Mouse (Mus musculus): ENCODE data around the gene Spata31d1d. TPM values are rescaled to one million over a fixed set of nuclear protein-coding genes. Genes with fewer than 3 reads are reported as not detected.
"Not testable (repeated sequence)": the region's sequence is repeated elsewhere in the genome, so short reads cannot be mapped to it uniquely, and the experiment has no call there.

Gene Spata31d1d
- polyA plus RNA-seq, 1 experiment from 2014 or later = not detected

GRCm38 (mm10) chr13:59719475-59719874 lies 12.1 kb downstream of the Spata31d1d start:
- Histone ChIP-seq H3K4me3 (no peak overlapping the region), H3K9me3 (no peaks in the 10 kb centered on the region), H3K27ac (no peak overlapping the region), H3K4me1 (0 out of 2 replicates have a peak, but pooled peaks cover 9% of the 10 kb centered on the region), H3K27me3 (ENCODE audit: insufficient read depth, poor library complexity, severe bottlenecking) (peaks cover 13% of the 10 kb centered on the region; the same call in 1 of the 2 replicates), H3K36me3 (no peaks in the 10 kb centered on the region)
- WGBS = 91% methylated on average over 1 of the region's 1 CpGs
- no peak for DNase-seq (ENCODE audit: low spot score)

- H3K9me3 ChIP-seq; H3K4me1 ChIP-seq; DNase-seq (ENCODE audit: low spot score); H3K27ac ChIP-seq; H3K36me3 ChIP-seq; H3K4me3 ChIP-seq: not testable (repeated sequence)
- 30% methylated on average over 6 of the region's 6 CpGs for WGBS
- peaks cover 16% of the 10 kb centered on the region; the same call in 1 of the 2 replicates for H3K27me3 ChIP-seq (ENCODE audit: insufficient read depth, poor library complexity, severe bottlenecking)
Observed at GRCm38 (mm10) chr13:59718857-59719440, 12.6 kb downstream of the Spata31d1d start.

- no peak overlapping the region for H3K4me3 ChIP-seq
- H3K27me3 ChIP-seq (ENCODE audit: insufficient read depth, poor library complexity, severe bottlenecking) = peaks cover 24% of the 10 kb centered on the region
- no peaks in the 10 kb centered on the region for H3K9me3 ChIP-seq
- no peak overlapping the region for H3K27ac ChIP-seq
- H3K4me1 ChIP-seq = no peaks in the 10 kb centered on the region
- DNase-seq (ENCODE audit: low spot score) = no peak
- no peaks in the 10 kb centered on the region for H3K36me3 ChIP-seq
- WGBS = 36% methylated on average over 3 of the region's 3 CpGs
Observed at GRCm38 (mm10) chr13:59713710-59714109, 17.8 kb downstream of the Spata31d1d start.

GRCm38 (mm10) chr13:59711984-59712383 lies 19.6 kb downstream of the Spata31d1d start, which contains the start of gene Spata31d1b:
Spata31d1b (plus strand) TSS chr13:59712284.
- H3K9me3 ChIP-seq; H3K4me3 ChIP-seq; H3K4me1 ChIP-seq; DNase-seq (ENCODE audit: low spot score); H3K27ac ChIP-seq; H3K36me3 ChIP-seq: not testable (repeated sequence)
- 66% methylated on average over 3 of the region's 3 CpGs for WGBS
- H3K27me3 ChIP-seq (ENCODE audit: insufficient read depth, poor library complexity, severe bottlenecking) = peaks cover 20% of the 10 kb centered on the region

- no peaks in the 10 kb centered on the region for H3K4me1 ChIP-seq
- H3K27me3 ChIP-seq (ENCODE audit: insufficient read depth, poor library complexity, severe bottlenecking) = peaks cover 19% of the 10 kb centered on the region
- H3K36me3 ChIP-seq = no peaks in the 10 kb centered on the region
- no peak within 1 kb of the TSS for H3K27ac ChIP-seq
- WGBS = 78% methylated on average over 15 of the region's 15 CpGs
- no peaks in the 10 kb centered on the region for H3K9me3 ChIP-seq
- H3K4me3 ChIP-seq = no peak within 1 kb of the TSS
- no peak for DNase-seq (ENCODE audit: low spot score)
Observed at GRCm38 (mm10) chr13:59710230-59710629, 21.3 kb downstream of the Spata31d1d start, which contains the start of gene Spata31d1a. Spata31d1a (minus strand) TSS chr13:59710330.

GRCm38 (mm10) chr13:59704562-59704961 lies 27.0 kb downstream of the Spata31d1d start:
- peaks cover 14% of the 10 kb centered on the region for H3K4me1 ChIP-seq
- H3K4me3 ChIP-seq = no peak overlapping the region
- no peaks in the 10 kb centered on the region for H3K9me3 ChIP-seq
- peak overlapping the region; percentile 7; the same call in 1 of the 2 replicates for H3K27ac ChIP-seq
- peaks cover 17% of the 10 kb centered on the region; the same call in 1 of the 2 replicates for H3K27me3 ChIP-seq (ENCODE audit: insufficient read depth, poor library complexity, severe bottlenecking)
- no peaks in the 10 kb centered on the region for H3K36me3 ChIP-seq
- WGBS = 43% methylated on average over 12 of the region's 12 CpGs
- no peak for DNase-seq (ENCODE audit: low spot score)

GRCm38 (mm10) chr13:59703514-59703913 lies 28.0 kb downstream of the Spata31d1d start:
- Histone ChIP-seq H3K4me1 (peaks cover 14% of the 10 kb centered on the region), H3K27ac (0 out of 2 replicates have a peak overlapping the region, but pooled peaks have one; percentile 7), H3K4me3 (no peak overlapping the region), H3K36me3 (no peaks in the 10 kb centered on the region), H3K9me3 (no peaks in the 10 kb centered on the region), H3K27me3 (ENCODE audit: insufficient read depth, poor library complexity, severe bottlenecking) (peaks cover 17% of the 10 kb centered on the region; the same call in 1 of the 2 replicates)
- no peak for DNase-seq (ENCODE audit: low spot score)
- WGBS = 77% methylated on average over 12 of the region's 12 CpGs

- H3K36me3 ChIP-seq; H3K4me3 ChIP-seq; H3K27ac ChIP-seq; H3K9me3 ChIP-seq; DNase-seq (ENCODE audit: low spot score): not testable (repeated sequence)
- H3K27me3 ChIP-seq (ENCODE audit: insufficient read depth, poor library complexity, severe bottlenecking) = peaks cover 17% of the 10 kb centered on the region; the same call in 1 of the 2 replicates
- H3K4me1 ChIP-seq = peaks cover 14% of the 10 kb centered on the region
- 54% methylated on average over 1 of the region's 1 CpGs for WGBS
Observed at GRCm38 (mm10) chr13:59700137-59700536, 31.4 kb downstream of the Spata31d1d start.

GRCm38 (mm10) chr13:59699131-59699530 lies 32.4 kb downstream of the Spata31d1d start:
- H3K4me1 ChIP-seq = peaks cover 7% of the 10 kb centered on the region
- peaks cover 17% of the 10 kb centered on the region; the same call in 1 of the 2 replicates for H3K27me3 ChIP-seq (ENCODE audit: insufficient read depth, poor library complexity, severe bottlenecking)
- WGBS = 87% methylated on average over 8 of the region's 8 CpGs
- no peak overlapping the region for H3K4me3 ChIP-seq
- no peaks in the 10 kb centered on the region for H3K9me3 ChIP-seq
- DNase-seq (ENCODE audit: low spot score) = no peak
- no peaks in the 10 kb centered on the region for H3K36me3 ChIP-seq
- no peak overlapping the region for H3K27ac ChIP-seq

GRCm38 (mm10) chr13:59695781-59696180 lies 35.8 kb downstream of the Spata31d1d start:
- no peaks in the 10 kb centered on the region for H3K27me3 ChIP-seq (ENCODE audit: insufficient read depth, poor library complexity, severe bottlenecking)
- no peak for DNase-seq (ENCODE audit: low spot score)

GRCm38 (mm10) chr13:59694008-59694407 lies 37.5 kb downstream of the Spata31d1d start, which contains the start of gene 4921517D22Rik:
4921517D22Rik (minus strand) TSS chr13:59694108.
- DNase-seq (ENCODE audit: low spot score) = no peak
- Histone ChIP-seq H3K27me3 (ENCODE audit: insufficient read depth, poor library complexity, severe bottlenecking) (no peaks in the 10 kb centered on the region), H3K4me1 (no peaks in the 10 kb centered on the region), H3K4me3 (no peak within 1 kb of the TSS), H3K27ac (no peak within 1 kb of the TSS), H3K36me3 (no peaks in the 10 kb centered on the region), H3K9me3 (no peaks in the 10 kb centered on the region)
- 80% methylated on average over 3 of the region's 3 CpGs for WGBS

More at GRCm38 (mm10) chr13:59695781-59696180, 35.8 kb downstream of the Spata31d1d start:
- no peaks in the 10 kb centered on the region for H3K36me3 ChIP-seq
- no peak overlapping the region for H3K27ac ChIP-seq
- 89% methylated on average over 7 of the region's 7 CpGs for WGBS
- no peak overlapping the region for H3K4me3 ChIP-seq
- no peaks in the 10 kb centered on the region for H3K9me3 ChIP-seq
- no peaks in the 10 kb centered on the region for H3K4me1 ChIP-seq

- H3K9me3 ChIP-seq = no peaks in the 10 kb centered on the region
- 79% methylated on average over 10 of the region's 10 CpGs for WGBS
- H3K27ac ChIP-seq = no peak overlapping the region
- no peaks in the 10 kb centered on the region for H3K27me3 ChIP-seq (ENCODE audit: insufficient read depth, poor library complexity, severe bottlenecking)
- no peaks in the 10 kb centered on the region for H3K4me1 ChIP-seq
- no peaks in the 10 kb centered on the region for H3K36me3 ChIP-seq
- DNase-seq (ENCODE audit: low spot score) = no peak
- H3K4me3 ChIP-seq = no peak overlapping the region
Observed at GRCm38 (mm10) chr13:59691478-59691877, 40.1 kb downstream of the Spata31d1d start.

GRCm38 (mm10) chr13:59690576-59690975 lies 41.0 kb downstream of the Spata31d1d start:
- no peak overlapping the region for H3K4me3 ChIP-seq
- no peaks in the 10 kb centered on the region for H3K36me3 ChIP-seq
- no peaks in the 10 kb centered on the region for H3K4me1 ChIP-seq
- no peaks in the 10 kb centered on the region for H3K9me3 ChIP-seq
- 77% methylated on average over 7 of the region's 7 CpGs for WGBS
- no peaks in the 10 kb centered on the region for H3K27me3 ChIP-seq (ENCODE audit: insufficient read depth, poor library complexity, severe bottlenecking)
- no peak for DNase-seq (ENCODE audit: low spot score)
- H3K27ac ChIP-seq = no peak overlapping the region
